ENCODE assay signal across 8 mouse cellular contexts in the genomic region with DNA sequence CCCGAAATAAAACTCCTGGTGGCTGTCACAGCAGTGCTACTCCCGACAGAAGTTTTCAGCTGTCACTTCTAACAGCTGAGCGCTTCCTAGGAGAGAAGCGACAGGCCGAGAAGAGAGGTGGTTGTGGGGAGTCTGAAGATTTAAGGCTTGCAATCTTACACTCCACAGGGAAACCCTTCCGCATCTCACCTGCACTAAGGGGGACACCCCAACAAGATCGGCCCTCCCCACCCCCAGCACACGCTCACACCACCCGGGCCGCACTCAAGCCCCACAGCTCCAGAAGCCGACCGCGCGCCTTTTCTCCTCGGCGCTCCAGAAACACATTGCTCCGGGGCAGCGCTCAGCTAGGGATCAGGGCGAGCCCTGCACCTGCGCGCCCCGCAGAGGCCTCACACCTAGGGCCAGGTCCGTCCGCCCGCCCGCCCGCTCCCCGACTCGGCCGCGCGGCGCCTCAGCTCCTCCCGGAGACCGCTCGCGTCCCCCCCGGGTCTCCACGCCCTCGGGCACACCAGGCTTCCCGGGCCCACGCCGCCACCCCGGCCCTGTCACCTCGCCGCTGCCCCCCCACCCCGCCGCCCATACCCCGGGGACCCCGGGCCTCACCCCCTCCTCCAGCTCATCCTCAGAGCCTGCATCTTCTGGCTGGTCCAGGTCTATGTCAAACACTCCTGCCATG. TPM values are rescaled to one million over a fixed set of nuclear protein-coding genes. Genes with fewer than 3 reads are reported as not detected.
DNase-seq lines count a peak whose midpoint lies in the region; ATAC-seq and TF ChIP-seq lines count a peak whose summit lies in the region.

No protein-coding gene starts in this region.

- H3K9me3 ChIP-seq in MEL (replicated peaks; ENCODE audit: insufficient read depth, low read length) = no peaks in the 10 kb centered on the region
- H3K9me3 ChIP-seq in embryonic facial prominence, embryonic 11.5 days (replicated peaks; ENCODE audit: control insufficient read depth, low read length) = no peaks in the 10 kb centered on the region
- H3K9me3 ChIP-seq in hindbrain, embryonic 16.5 days (ENCODE audit: control insufficient read depth, low read length) = no peaks in the 10 kb centered on the region
- no peaks in the 10 kb centered on the region for H3K9me3 ChIP-seq in lung, postnatal 0 days (ENCODE audit: low read length)

- TF ChIP-seq RAD21 in MEL (IDR thresholded peaks at IDR 0.05; ENCODE audit: low read depth, low read length) = no peak

- no peak for TF ChIP-seq CTCF in layer of hippocampus, adult 2 months (conservative IDR thresholded peaks at IDR 0.05)
- TF ChIP-seq CTCF in MEL (IDR thresholded peaks at IDR 0.05 in 2 of 3, conservative IDR thresholded peaks at IDR 0.05 in 1 of 3; ENCODE audit: control insufficient read depth in 1 of 3, insufficient read depth in 1 of 3, low read depth in 2 of 3, low read length in 3 of 3, poor library complexity in 1 of 3, severe bottlenecking in 1 of 3) = 0 out of 6 replicates have a peak, but pooled peaks of 1 of the 3 experiments have one; percentile 4
- no peak for TF ChIP-seq CTCF in lung, postnatal 0 days (IDR thresholded peaks at IDR 0.05)

- no peak for TF ChIP-seq POLR2A in MEL (IDR thresholded peaks at IDR 0.05; ENCODE audit: control insufficient read depth in 1 of 2, insufficient read depth in 1 of 2, low read depth in 1 of 2, low read length in 2 of 2, poor library complexity in 1 of 2)

- peaks cover 8 to 12% of the 10 kb centered on the region in 2 experiments for H3K4me1 ChIP-seq in MEL (ENCODE audit: control insufficient read depth in 1 of 2, insufficient read depth in 2 of 2, low read length in 2 of 2)
- peaks cover 2% of the 10 kb centered on the region; the same call in 1 of the 2 replicates for H3K4me1 ChIP-seq in embryonic facial prominence, embryonic 11.5 days (ENCODE audit: control insufficient read depth, insufficient read depth, low read length)
- H3K4me1 ChIP-seq in hindbrain, embryonic 16.5 days (ENCODE audit: control insufficient read depth, insufficient read depth, low read depth, low read length) = peaks cover 15% of the 10 kb centered on the region
- peaks cover 7% of the 10 kb centered on the region; the same call in 1 of the 2 replicates for H3K4me1 ChIP-seq in lung, postnatal 0 days (ENCODE audit: insufficient read depth, low read depth, low read length)

- H3K27ac ChIP-seq in layer of hippocampus, adult 2 months = peak overlapping the region; percentile 92
- H3K27ac ChIP-seq in MEL (ENCODE audit: control insufficient read depth, low read depth, low read length) = peak overlapping the region; percentile 80
- H3K27ac ChIP-seq in embryonic facial prominence, embryonic 11.5 days (replicated peaks; ENCODE audit: low read depth, low read length) = peak overlapping the region; percentile 73; the same call in 1 of the 2 replicates
- H3K27ac ChIP-seq in hindbrain, embryonic 16.5 days (ENCODE audit: low read depth, low read length) = peak overlapping the region; percentile 91
- H3K27ac ChIP-seq in lung, postnatal 0 days (ENCODE audit: low read length) = peak overlapping the region; percentile 90

- peaks cover 5 to 26% of the 10 kb centered on the region in 2 experiments for H3K36me3 ChIP-seq in MEL (ENCODE audit: control insufficient read depth in 1 of 2, insufficient read depth in 2 of 2, low read length in 2 of 2)
- no peaks in the 10 kb centered on the region for H3K36me3 ChIP-seq in embryonic facial prominence, embryonic 11.5 days (replicated peaks; ENCODE audit: control insufficient read depth, insufficient read depth, low read depth, low read length)
- H3K36me3 ChIP-seq in hindbrain, embryonic 16.5 days (ENCODE audit: control insufficient read depth, insufficient read depth, low read length) = no peaks in the 10 kb centered on the region
- no peaks in the 10 kb centered on the region for H3K36me3 ChIP-seq in lung, postnatal 0 days (ENCODE audit: insufficient read depth, low read length)

- peak overlapping the region; percentile 96 for H3K9ac ChIP-seq in MEL (ENCODE audit: control insufficient read depth, low read depth, low read length, poor library complexity, severe bottlenecking)
- H3K9ac ChIP-seq in embryonic facial prominence, embryonic 11.5 days (replicated peaks; ENCODE audit: low read length) = peak overlapping the region; percentile 94
- peak overlapping the region; percentile 96 for H3K9ac ChIP-seq in hindbrain, embryonic 16.5 days (ENCODE audit: low read depth, low read length)
- H3K9ac ChIP-seq in lung, postnatal 0 days (replicated peaks; ENCODE audit: low read depth) = peak overlapping the region; percentile 95

- H3K4me3 ChIP-seq in layer of hippocampus, adult 2 months = peak overlapping the region; percentile 89
- peak overlapping the region; percentile 77 to 85 for H3K4me3 ChIP-seq in MEL (ENCODE audit: control insufficient read depth in 1 of 2, insufficient read depth in 1 of 2, low read depth in 2 of 2, low read length in 2 of 2)
- H3K4me3 ChIP-seq in embryonic facial prominence, embryonic 11.5 days (ENCODE audit: low read depth, low read length) = peak overlapping the region; percentile 96
- H3K4me3 ChIP-seq in hindbrain, embryonic 16.5 days (ENCODE audit: low read length) = peak overlapping the region; percentile 98
- H3K4me3 ChIP-seq in lung, postnatal 0 days (ENCODE audit: low read depth, low read length) = peak overlapping the region; percentile 94

- peak; percentile 68 for ATAC-seq in embryonic facial prominence, embryonic 11.5 days (replicated peaks; ENCODE audit: insufficient number of reproducible peaks, low FRiP score, low TSS enrichment, low read depth)
- ATAC-seq in hindbrain, embryonic 16.5 days = peak; percentile 63
- ATAC-seq in lung, postnatal 0 days = peak; percentile 60

- no peak for TF ChIP-seq EP300 in MEL (IDR thresholded peaks at IDR 0.05; ENCODE audit: low read depth in 1 of 2, low read length in 2 of 2)
- no peak for TF ChIP-seq EP300 in lung, postnatal 0 days (IDR thresholded peaks at IDR 0.05)

- peak overlapping the region; percentile 80 for H3K4me2 ChIP-seq in embryonic facial prominence, embryonic 11.5 days (ENCODE audit: low read depth, low read length)
- H3K4me2 ChIP-seq in hindbrain, embryonic 16.5 days (ENCODE audit: low read length) = peak overlapping the region; percentile 79
- H3K4me2 ChIP-seq in lung, postnatal 0 days (replicated peaks; ENCODE audit: low read depth, low read length) = peak overlapping the region; percentile 77

- peaks cover 58% of the 10 kb centered on the region for H3K79me2 ChIP-seq in MEL (ENCODE audit: control insufficient read depth, insufficient read depth, low read length, poor library complexity)

- DNase-seq in layer of hippocampus, adult 2 months (ENCODE audit: low spot score in 2 of 2) = no peak
- no peak for DNase-seq in layer of hippocampus, postnatal 36 days
- peak; percentile 69 for DNase-seq in MEL (ENCODE audit: low read depth, low spot score)
- peak; percentile 24 for DNase-seq in embryonic facial prominence, embryonic 11.5 days (ENCODE audit: low spot score)
- peak; percentile 58 for DNase-seq in lung, postnatal 0 days (ENCODE audit: low spot score)
- DNase-seq in B cell, adult 2 months = no peak
- no peak for DNase-seq in yolk sac, embryonic 10.5 days (ENCODE audit: low spot score)

- 1% methylated on average over 46 of the region's 50 CpGs for WGBS in embryonic facial prominence, embryonic 11.5 days
- WGBS in hindbrain, embryonic 16.5 days = under 1% methylated on average over 23 of the region's 50 CpGs
- WGBS in lung, postnatal 0 days = 1% methylated on average over 32 of the region's 50 CpGs

- H3K27me3 ChIP-seq in MEL (ENCODE audit: control insufficient read depth in 1 of 2, insufficient read depth in 2 of 2, low read length in 2 of 2) = no peaks in the 10 kb centered on the region
- no peaks in the 10 kb centered on the region for H3K27me3 ChIP-seq in embryonic facial prominence, embryonic 11.5 days (ENCODE audit: control insufficient read depth, insufficient read depth, low read length)
- no peaks in the 10 kb centered on the region for H3K27me3 ChIP-seq in hindbrain, embryonic 16.5 days (replicated peaks; ENCODE audit: control insufficient read depth, insufficient read depth, low read length)
- H3K27me3 ChIP-seq in lung, postnatal 0 days (replicated peaks; ENCODE audit: insufficient read depth, low read length) = no peaks in the 10 kb centered on the region

TF ChIP-seq in MEL, 35 proteins besides CTCF, POLR2A, EP300 and RAD21 (continues in another document):
- TF ChIP-seq ZKSCAN1 (IDR thresholded peaks at IDR 0.05; ENCODE audit: low read depth, low read length) = 0 out of 2 replicates have a peak, but pooled peaks have one; percentile 17

RNA-seq across cellular contexts. Expression of a gene that starts 0.5 kb away (rescaled TPM):
- 10 to 100 TPM; 43.8 to 44.2 TPM for total RNA-seq in layer of hippocampus, adult 2 months (2021)
- total RNA-seq in layer of hippocampus, postnatal 36 days (2021) = 10 to 100 TPM; 38.5 to 41.6 TPM
- total RNA-seq in MEL (2012; rRNA removed) = 39.3 and 39.8 TPM in 2 replicates
- polyA plus RNA-seq in MEL (2012; ENCODE audit: insufficient read depth in 1 of 2, insufficient read length in 2 of 2, low read depth in 1 of 2, low replicate concordance in 2 of 2, missing spikeins in 1 of 2) = 10 to 100 TPM; 49.4 to 73.6 TPM
- polyA plus RNA-seq in embryonic facial prominence, embryonic 11.5 days (2014; fragmentation: Nextera tagmentation; extraction: Ambion mirVana) = 63.7 and 69.7 TPM in 2 replicates
- 53.0 and 53.1 TPM in 2 replicates for polyA plus RNA-seq in hindbrain, embryonic 16.5 days (2015; fragmentation: Nextera tagmentation; extraction: Ambion mirVana)
- 35.5 and 35.6 TPM in 2 replicates for polyA plus RNA-seq in lung, postnatal 0 days (2015; fragmentation: Nextera tagmentation; extraction: Ambion mirVana)

RNA-seq across cellular contexts. Expression of a gene that starts 0.7 kb away (rescaled TPM):
- 1 to 10 TPM; 6.0 to 8.2 TPM for total RNA-seq in layer of hippocampus, adult 2 months (2021)
- 1 to 10 TPM; 7.0 to 8.8 TPM for total RNA-seq in layer of hippocampus, postnatal 36 days (2021)
- total RNA-seq in MEL (2012; rRNA removed) = 21.5 and 23.4 TPM in 2 replicates
- polyA plus RNA-seq in MEL (2012; ENCODE audit: insufficient read depth in 1 of 2, insufficient read length in 2 of 2, low read depth in 1 of 2, low replicate concordance in 2 of 2, missing spikeins in 1 of 2) = 10 to 100 TPM in 1 of 2 experiments, not detected in 1; 14.4 TPM
- 12.6 and 13.1 TPM in 2 replicates for polyA plus RNA-seq in embryonic facial prominence, embryonic 11.5 days (2014; fragmentation: Nextera tagmentation; extraction: Ambion mirVana)
- polyA plus RNA-seq in hindbrain, embryonic 16.5 days (2015; fragmentation: Nextera tagmentation; extraction: Ambion mirVana) = 6.5 and 7.7 TPM in 2 replicates
- polyA plus RNA-seq in lung, postnatal 0 days (2015; fragmentation: Nextera tagmentation; extraction: Ambion mirVana) = 7.3 and 7.5 TPM in 2 replicates

RNA-seq across cellular contexts. Expression of a gene that starts 59.6 kb away (rescaled TPM):
- 10 to 100 TPM; 28.0 to 31.9 TPM for total RNA-seq in layer of hippocampus, adult 2 months (2021)
- 10 to 100 TPM; 28.0 to 32.1 TPM for total RNA-seq in layer of hippocampus, postnatal 36 days (2021)
- 40.3 and 42.0 TPM in 2 replicates for total RNA-seq in MEL (2012; rRNA removed)
- polyA plus RNA-seq in MEL (2012; ENCODE audit: insufficient read depth in 1 of 2, insufficient read length in 2 of 2, low read depth in 1 of 2, low replicate concordance in 2 of 2, missing spikeins in 1 of 2) = 10 to 100 TPM in 1 of 2 experiments, not detected in 1; 38.1 TPM
- 33.4 and 33.8 TPM in 2 replicates for polyA plus RNA-seq in embryonic facial prominence, embryonic 11.5 days (2014; fragmentation: Nextera tagmentation; extraction: Ambion mirVana)
- 18.7 and 21.5 TPM in 2 replicates for polyA plus RNA-seq in hindbrain, embryonic 16.5 days (2015; fragmentation: Nextera tagmentation; extraction: Ambion mirVana)
- polyA plus RNA-seq in lung, postnatal 0 days (2015; fragmentation: Nextera tagmentation; extraction: Ambion mirVana) = 40.0 and 44.6 TPM in 2 replicates

Comparison
In these comparisons a context has a peak if more than half of its experiments do, and no peak if none do; other contexts are left out.
1. DNase-seq: peak in MEL (single experiment), embryonic facial prominence, embryonic 11.5 days (single experiment) and lung, postnatal 0 days (single experiment); none in layer of hippocampus, adult 2 months (0 of 2), layer of hippocampus, postnatal 36 days (0 of 2), B cell, adult 2 months (0 of 2) and yolk sac, embryonic 10.5 days (single experiment).
2. Peak in every context shown above with its lines, with median percentiles within 50 percentile points of each other: H3K27ac ChIP-seq, H3K4me3 ChIP-seq, H3K9ac ChIP-seq, ATAC-seq and H3K4me2 ChIP-seq.